Mouse (Mus musculus) intestine, embryonic 16.5 days (tissue): ENCODE data around the gene Rps18. TPM values are rescaled to one million over a fixed set of nuclear protein-coding genes. Genes with fewer than 3 reads are reported as not detected.
A peak's percentile ranks its signal among the peaks of the same experiment; 100 is the strongest.

Experiments
- ATAC-seq: fragments of 200-750 bp; cut with Nextera tagmentation; 2 replicates; pipeline ENCODE4 v1.8.0; 2017; ENCODE audit warnings: moderate TSS enrichment, moderate library complexity
- H3K27ac ChIP-seq: fragments of 300-500 bp; sonication (generic); 2 replicates; pipeline ENCODE4 v1.5.1; 2014; ENCODE audit warnings: mild to moderate bottlenecking, low read length
- H3K27me3 ChIP-seq: fragments of 300-500 bp; sonication (generic); replicated peaks from 2 replicates; pipeline ENCODE4 v1.6.1; 2014; ENCODE audit warnings: low read length, control low read depth, mixed read lengths; ENCODE audit not compliant: control insufficient read depth, insufficient read depth
- H3K36me3 ChIP-seq: fragments of 300-500 bp; sonication (generic); 2 replicates; pipeline ENCODE4 v1.6.1; 2014; ENCODE audit warnings: low read length, control low read depth; ENCODE audit not compliant: control insufficient read depth, insufficient read depth
- H3K4me1 ChIP-seq: fragments of 300-500 bp; sonication (generic); 2 replicates; pipeline ENCODE4 v1.6.1; 2014; ENCODE audit warnings: low read length, control low read depth, mixed read lengths; ENCODE audit not compliant: control insufficient read depth, insufficient read depth
- H3K4me2 ChIP-seq: fragments of 300-500 bp; sonication (generic); 2 replicates; pipeline ENCODE4 v1.6.1; 2014; ENCODE audit warnings: low read depth, low read length, control low read depth
- H3K4me3 ChIP-seq: fragments of 300-500 bp; sonication (generic); 2 replicates; pipeline ENCODE4 v1.5.1; 2014; ENCODE audit warnings: mild to moderate bottlenecking, low read length
- H3K9ac ChIP-seq: fragments of 300-500 bp; sonication (generic); 2 replicates; pipeline ENCODE4 v1.6.1; 2014; ENCODE audit warnings: low read depth, low read length
- H3K9me3 ChIP-seq: fragments of 300-500 bp; sonication (generic); 2 replicates; pipeline ENCODE4 v1.6.1; 2016; ENCODE audit warnings: low read length, control low read depth; ENCODE audit not compliant: control insufficient read depth
- WGBS: fragments of 180-500 bp; shearing (Covaris S2); extraction: QIAGEN DNeasy Blood & Tissue Kit; methylation state at CpG from one replicate; pipeline ENCODE4 v1.1.7; 2014; 5-methylcytosine and 5-hydroxymethylcytosine counted together
- polyA plus RNA-seq: library from polyadenylated mRNA; unstranded; fragments of >200 nt; fragmentation: Nextera tagmentation; extraction: Ambion mirVana; gene quantifications from 2 replicates; pipeline ENCODE4 v1.2.1, GENCODE M21; 2015

The Rps18 gene
- polyA plus RNA-seq, 1 experiment from 2014 or later, result 1,902 TPM

DNA sequence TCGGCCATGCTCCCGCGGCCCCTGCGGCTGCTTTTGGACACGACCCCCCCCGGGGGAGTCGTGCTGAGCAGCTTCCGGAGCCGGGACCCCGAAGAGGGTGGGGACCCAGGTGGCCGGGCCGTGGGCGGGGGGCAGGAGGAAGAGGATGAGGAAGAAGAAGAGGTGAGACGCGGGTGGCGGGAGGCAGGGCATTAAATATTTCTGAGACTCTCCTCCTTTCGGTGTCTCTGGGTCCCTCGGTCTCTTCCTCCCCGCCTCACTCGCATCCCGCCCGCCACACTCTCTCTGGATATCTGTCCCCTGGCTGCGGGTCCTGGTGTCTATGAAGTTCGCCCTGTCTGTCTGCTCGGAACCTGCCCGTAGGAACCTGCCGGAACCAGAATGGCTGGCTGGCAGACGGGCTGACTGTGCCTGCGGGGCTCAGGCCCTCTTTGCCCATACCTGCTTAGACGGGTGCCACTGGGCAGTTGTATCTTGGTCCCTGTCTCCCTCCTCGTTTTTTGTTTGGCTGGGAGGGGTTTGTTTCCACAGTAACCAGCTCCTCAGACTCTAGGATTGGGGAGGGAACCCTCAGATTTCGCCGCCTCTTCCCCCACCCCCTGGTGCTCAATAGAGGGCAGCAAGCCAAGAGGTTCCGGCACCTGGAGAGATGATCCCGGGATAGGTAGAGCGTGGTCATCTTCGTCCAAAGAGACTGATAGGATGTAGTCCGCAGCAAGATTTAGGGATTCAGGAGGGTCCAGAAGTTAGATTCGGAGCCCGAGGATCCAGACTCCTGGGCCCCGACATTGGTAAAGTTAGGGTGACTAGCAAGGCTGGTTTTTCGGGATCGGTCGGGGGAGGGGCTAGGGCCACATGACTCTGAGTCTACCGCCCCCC lies 25.3 kb downstream of the Rps18 start:
- Histone ChIP-seq H3K27ac (peak overlapping the region; percentile 99), H3K27me3 (no peaks in the 10 kb centered on the region), H3K4me2 (peak overlapping the region; percentile 98), H3K9me3 (no peaks in the 10 kb centered on the region), H3K4me1 (peaks cover 17% of the 10 kb centered on the region), H3K4me3 (peak overlapping the region; percentile 87), H3K9ac (peak overlapping the region; percentile 85), H3K36me3 (peaks cover 15% of the 10 kb centered on the region; the same call in 1 of the 2 replicates)
- WGBS, result under 1% methylated on average over 42 of the region's 45 CpGs
- peak; percentile 23 for ATAC-seq

DNA sequence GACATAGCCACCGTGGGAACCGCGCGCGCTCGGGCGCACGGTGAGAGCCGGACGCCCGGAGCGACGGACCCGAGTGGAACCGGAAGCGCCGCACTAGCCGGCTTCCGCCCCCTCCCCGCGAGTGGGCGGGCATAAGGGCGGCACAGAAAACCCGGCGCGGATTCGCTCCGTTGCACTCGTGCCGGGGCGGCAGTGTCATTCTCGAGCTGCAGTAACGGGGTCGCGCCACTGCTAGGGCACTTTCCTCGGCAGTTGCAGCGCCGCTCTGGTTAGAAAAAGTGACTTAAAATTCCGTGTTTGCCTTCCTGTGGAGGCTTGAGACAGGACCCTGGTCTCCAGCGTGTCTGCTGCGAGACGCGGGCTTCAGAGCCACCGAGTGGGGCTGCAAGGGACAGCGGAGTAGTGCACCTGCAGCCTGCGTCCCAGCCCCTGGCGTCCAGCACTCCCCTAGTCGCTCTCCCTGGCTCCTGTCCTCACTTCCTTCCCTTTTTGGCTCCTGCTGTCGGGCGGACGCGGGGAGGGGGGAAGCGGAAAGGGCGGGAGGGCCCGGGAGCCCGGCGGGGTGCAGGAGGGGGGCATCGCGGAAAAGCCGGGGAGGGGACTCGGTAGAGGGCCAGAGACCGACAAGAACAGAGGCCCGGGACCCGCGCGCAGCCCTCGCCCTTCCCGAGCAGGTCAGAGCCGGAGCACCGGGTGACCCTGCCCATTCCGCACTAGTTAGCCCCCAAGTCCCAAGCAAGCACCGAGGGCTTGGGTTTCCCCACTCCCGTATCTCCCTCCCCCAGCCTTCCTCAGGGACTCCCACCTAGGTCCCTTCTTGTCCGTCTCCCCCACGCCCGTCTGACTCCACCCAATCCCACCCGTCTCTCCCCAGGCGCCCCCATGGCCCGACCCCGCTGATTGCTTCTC lies 26.2 kb downstream of the Rps18 start, which contains the start of gene Rgl2:
TSS of gene Rgl2 (plus strand) at position 173 of the 909 bp plus-strand sequence.
- no peaks in the 10 kb centered on the region for H3K27me3 ChIP-seq
- peaks cover 14% of the 10 kb centered on the region; the same call in 1 of the 2 replicates for H3K36me3 ChIP-seq
- peak within 1 kb of the TSS; percentile 87 for H3K4me3 ChIP-seq
- H3K4me2 ChIP-seq, result peak within 1 kb of the TSS; percentile 98
- peak; percentile 89 for ATAC-seq
- peaks cover 3% of the 10 kb centered on the region; the same call in 1 of the 2 replicates for H3K9me3 ChIP-seq
- H3K9ac ChIP-seq, result peak within 1 kb of the TSS; percentile 85
- under 1% methylated on average over 68 of the region's 80 CpGs for WGBS
- H3K4me1 ChIP-seq, result peaks cover 17% of the 10 kb centered on the region
- peak within 1 kb of the TSS; percentile 99 for H3K27ac ChIP-seq

GRCm38 (mm10) chr17:33928251-33928947 lies 27.4 kb downstream of the Rps18 start:
- Histone ChIP-seq H3K4me2 (peak overlapping the region; percentile 98), H3K36me3 (peaks cover 14% of the 10 kb centered on the region; the same call in 1 of the 2 replicates), H3K4me1 (peaks cover 17% of the 10 kb centered on the region), H3K9me3 (peaks cover 3% of the 10 kb centered on the region; the same call in 1 of the 2 replicates), H3K27me3 (no peaks in the 10 kb centered on the region), H3K27ac (no peak overlapping the region), H3K4me3 (peak overlapping the region; percentile 87), H3K9ac (peak overlapping the region; percentile 85)
- WGBS, result 59% methylated on average over 21 of the region's 21 CpGs
- no peak for ATAC-seq

DNA sequence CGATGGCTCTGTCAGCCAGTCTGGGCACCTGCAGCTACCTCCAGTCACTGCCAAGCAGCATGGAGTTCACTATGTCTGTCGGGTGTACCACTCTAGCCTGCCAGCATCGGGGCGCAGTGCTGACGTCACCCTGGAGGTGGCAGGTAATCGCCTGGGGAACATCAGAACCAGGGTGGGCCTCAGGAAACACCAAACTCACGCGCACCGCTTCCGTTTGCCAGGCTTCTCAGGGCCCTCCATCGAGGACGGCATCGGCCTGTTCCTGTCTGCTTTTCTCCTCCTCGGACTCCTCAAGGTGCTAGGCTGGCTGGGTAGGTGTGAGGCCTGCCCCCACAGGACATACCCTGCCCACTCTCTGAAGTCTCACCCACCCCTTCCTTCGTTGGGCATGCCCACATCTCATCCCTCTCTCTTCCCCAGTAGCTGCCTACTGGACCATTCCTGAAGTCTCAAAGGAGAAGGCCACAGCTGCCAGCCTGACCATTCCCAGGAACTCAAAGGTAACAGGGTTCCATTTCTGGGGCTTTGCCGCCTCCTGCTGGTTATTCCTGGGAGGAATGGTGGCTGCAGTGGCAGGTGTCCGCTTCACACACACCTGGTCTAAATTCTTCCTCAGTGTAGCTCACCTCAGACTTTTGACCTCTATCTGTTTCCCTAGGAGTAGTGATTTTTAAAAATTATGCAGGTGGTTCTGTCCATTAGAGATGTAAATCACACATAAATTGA lies 29.4 kb downstream of the Rps18 start:
- 73% methylated on average over 17 of the region's 17 CpGs for WGBS
- ATAC-seq, result no peak

DNA sequence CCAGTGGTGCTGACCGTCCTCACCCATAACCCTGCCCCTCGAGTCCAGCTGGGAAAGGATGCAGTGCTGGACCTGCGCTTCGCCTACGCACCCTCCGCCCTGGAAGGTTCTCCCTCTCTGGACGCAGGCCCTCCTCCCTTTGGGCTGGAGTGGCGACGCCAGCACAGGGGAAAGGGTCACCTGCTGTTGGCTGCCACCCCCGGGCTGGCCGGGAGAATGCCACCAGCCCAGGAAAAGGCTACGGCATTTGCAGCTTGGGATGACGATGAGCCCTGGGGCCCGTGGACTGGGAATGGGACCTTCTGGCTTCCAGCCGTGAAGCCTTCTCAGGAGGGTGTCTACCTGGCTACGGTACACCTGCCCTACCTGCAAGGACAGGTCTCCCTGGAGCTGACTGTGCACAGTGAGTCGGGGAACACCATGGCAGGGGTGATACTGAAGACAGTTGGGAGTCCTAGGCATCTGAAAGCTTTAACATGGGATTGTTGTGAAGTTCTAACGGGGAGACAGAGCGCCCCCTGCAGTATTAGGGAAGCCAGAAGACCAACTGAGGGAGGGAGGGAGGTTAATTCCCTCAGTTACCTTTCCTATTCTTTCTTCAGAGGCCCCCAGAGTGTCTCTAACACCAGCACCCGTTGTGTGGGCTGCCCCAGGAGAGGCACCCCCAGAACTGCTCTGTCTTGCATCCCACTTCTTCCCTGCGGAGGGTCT lies 30.2 kb downstream of the Rps18 start:
- ATAC-seq, result no peak
- H3K36me3 ChIP-seq, result peaks cover 11% of the 10 kb centered on the region; the same call in 1 of the 2 replicates
- peaks cover 7% of the 10 kb centered on the region for H3K4me1 ChIP-seq
- H3K27me3 ChIP-seq, result no peaks in the 10 kb centered on the region
- 87% methylated on average over 21 of the region's 21 CpGs for WGBS
- peaks cover 3% of the 10 kb centered on the region; the same call in 1 of the 2 replicates for H3K9me3 ChIP-seq
- H3K27ac ChIP-seq, result no peak overlapping the region
- no peak overlapping the region for H3K4me2 ChIP-seq
- H3K9ac ChIP-seq, result no peak overlapping the region
- H3K4me3 ChIP-seq, result no peak overlapping the region

More for the DNA sequence above, 29.4 kb downstream of the Rps18 start:
- Histone ChIP-seq H3K27me3 (no peaks in the 10 kb centered on the region), H3K9me3 (peaks cover 3% of the 10 kb centered on the region; the same call in 1 of the 2 replicates), H3K4me1 (peaks cover 16% of the 10 kb centered on the region), H3K9ac (no peak overlapping the region), H3K4me3 (no peak overlapping the region), H3K27ac (no peak overlapping the region), H3K36me3 (peaks cover 11% of the 10 kb centered on the region; the same call in 1 of the 2 replicates), H3K4me2 (no peak overlapping the region)

DNA sequence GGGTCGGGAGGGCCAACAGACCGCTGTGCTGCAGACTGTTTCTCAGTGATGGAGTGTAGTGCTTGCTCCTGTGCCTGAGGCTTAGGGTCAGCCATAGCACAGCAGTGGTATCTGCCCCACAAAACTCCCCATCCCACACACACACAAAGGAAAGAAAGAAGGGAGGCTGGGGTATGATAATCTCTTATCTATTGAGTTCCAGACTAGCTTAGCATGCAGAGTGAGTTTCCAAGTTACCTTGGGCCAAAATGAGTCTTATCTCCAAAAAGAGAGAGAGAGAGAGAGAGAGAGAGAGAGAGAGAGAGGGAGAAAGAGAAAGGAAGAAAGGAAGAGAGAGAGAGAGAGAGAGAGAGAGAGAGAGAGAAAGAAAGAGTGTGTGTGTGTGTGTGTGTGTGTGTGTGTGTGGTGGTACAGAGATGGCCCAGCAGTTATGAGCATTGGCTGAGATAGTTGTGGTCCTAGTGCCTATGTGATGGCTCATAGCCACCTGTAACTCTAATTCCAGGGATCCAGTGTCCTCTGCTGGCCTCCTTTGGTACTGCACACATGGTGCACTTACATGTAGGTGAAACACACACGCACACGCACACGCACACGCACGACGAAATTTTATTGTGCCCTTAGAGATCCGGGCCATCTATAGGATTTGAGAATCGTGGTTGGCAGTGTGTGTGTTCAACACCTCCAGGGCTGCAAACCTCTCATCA lies 31.1 kb downstream of the Rps18 start:
- 85% methylated on average over 10 of the region's 10 CpGs for WGBS
- H3K4me2 ChIP-seq, result no peak overlapping the region
- no peak overlapping the region for H3K27ac ChIP-seq
- no peak overlapping the region for H3K9ac ChIP-seq
- peaks cover 3% of the 10 kb centered on the region; the same call in 1 of the 2 replicates for H3K9me3 ChIP-seq
- H3K27me3 ChIP-seq, result no peaks in the 10 kb centered on the region
- H3K4me1 ChIP-seq, result peaks cover 6% of the 10 kb centered on the region; the same call in 1 of the 2 replicates
- no peak for ATAC-seq
- peaks cover 11% of the 10 kb centered on the region; the same call in 1 of the 2 replicates for H3K36me3 ChIP-seq
- no peak overlapping the region for H3K4me3 ChIP-seq

- Histone ChIP-seq H3K36me3 (peaks cover 17% of the 10 kb centered on the region), H3K4me3 (no peak overlapping the region), H3K27ac (no peak overlapping the region), H3K27me3 (no peaks in the 10 kb centered on the region), H3K4me1 (peaks cover 16% of the 10 kb centered on the region), H3K9me3 (peaks cover 3% of the 10 kb centered on the region; the same call in 1 of the 2 replicates), H3K9ac (no peak overlapping the region), H3K4me2 (no peak overlapping the region)
- WGBS, result 89% methylated on average over 7 of the region's 7 CpGs
- ATAC-seq, result no peak
Observed at GRCm38 (mm10) chr17:33921361-33921760, 34.4 kb downstream of the Rps18 start.
